Mouse (Mus musculus) kidney, postnatal 36 days (tissue): ENCODE data around the gene Krt9.

ENCODE experiments used
- DNase-seq, 2 experiments: peaks; one replicate each; pipeline ENCODE4 v3.0.0; 2021 to 2022; ENCODE audit warnings: mixed read lengths in 2 of 2

Gene Krt9

GRCm38 (mm10) chr11:100148615-100149330, 44.3 kb downstream of the Krt9 start, which contains the start of gene Krt19:
Gene Krt19 (minus strand): TSS chr11:100148665.
- no peak for DNase-seq

- no peak for DNase-seq
These were observed 45.3 kb downstream of the Krt9 start for GRCm38 (mm10) chr11:100147566-100148353.

- DNase-seq = peak in 1 of 2 experiments; percentile 25
These were observed 47.0 kb downstream of the Krt9 start for GRCm38 (mm10) chr11:100145858-100146560.

- peak; percentile 9 to 45 for DNase-seq
These were observed 47.9 kb downstream of the Krt9 start for GRCm38 (mm10) chr11:100145104-100145503.

DNA sequence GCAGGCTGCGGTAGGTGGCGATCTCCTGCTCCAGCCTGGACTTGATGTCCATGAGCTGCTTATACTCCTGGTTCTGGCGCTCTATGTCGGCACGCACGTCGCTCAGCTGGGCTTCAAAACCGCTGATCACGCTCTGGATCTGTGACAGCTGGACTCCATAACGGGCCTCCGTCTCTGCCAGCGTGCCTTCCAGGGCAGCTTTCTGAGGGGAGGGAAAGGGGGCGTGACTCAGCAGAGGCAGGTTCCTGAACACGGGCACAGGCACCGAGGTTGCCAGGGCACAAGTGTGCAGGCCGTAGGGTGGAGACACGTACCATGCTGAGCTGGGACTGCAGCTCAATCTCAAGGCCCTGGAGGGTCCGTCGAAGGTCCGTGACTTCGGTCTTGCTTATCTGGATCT, 52.1 kb downstream of the Krt9 start:
- DNase-seq = peak; percentile 27 to 34

DNA sequence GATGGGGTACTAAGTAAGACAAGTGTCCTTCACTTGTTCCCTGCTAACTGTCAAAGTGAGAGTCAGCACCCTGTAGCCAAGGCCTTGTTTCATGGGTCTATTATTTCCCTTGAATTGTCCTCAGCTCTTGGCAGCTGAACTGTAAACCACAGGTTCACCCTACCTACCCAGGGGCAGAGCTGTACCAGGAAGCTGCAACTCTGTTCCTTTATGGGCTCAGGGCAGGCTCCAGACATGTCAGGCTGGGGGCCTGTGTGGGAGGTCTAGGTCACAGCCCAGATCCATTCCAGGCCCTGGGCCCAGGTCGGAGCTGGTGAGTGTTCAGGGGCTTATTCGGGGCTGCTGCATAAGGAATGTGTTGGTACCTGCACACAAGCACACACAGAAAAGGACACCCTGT, 53.7 kb downstream of the Krt9 start:
- DNase-seq = no peak

DNA sequence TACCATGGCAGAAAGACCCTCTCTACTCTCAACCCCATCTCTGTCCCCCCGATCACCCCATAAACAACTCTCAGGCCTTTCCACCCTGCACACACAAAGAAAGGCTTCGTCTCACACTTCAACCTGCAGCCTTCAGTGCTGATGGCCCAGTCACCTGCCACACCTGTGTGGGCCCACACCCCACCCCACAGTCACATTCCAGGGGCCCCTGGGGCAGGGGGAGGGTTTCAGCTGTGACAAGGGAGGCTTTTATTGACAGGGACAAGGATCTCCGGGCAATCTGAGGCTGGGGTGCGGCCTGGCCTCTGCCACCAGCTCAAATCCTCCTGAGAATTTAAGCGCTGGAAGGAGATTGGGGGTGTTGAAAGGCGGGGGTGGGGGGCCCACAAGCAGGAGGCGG, 54.2 kb downstream of the Krt9 start:
- no peak for DNase-seq

- DNase-seq = no peak
These were observed 55.4 kb downstream of the Krt9 start for GRCm38 (mm10) chr11:100137693-100138092.
